Mouse (Mus musculus) left cerebral cortex, adult 18-20 months (tissue): ENCODE results near the gene Kcnj5. TPM values are rescaled to one million over a fixed set of nuclear protein-coding genes. Genes with fewer than 3 reads are reported as not detected.

Experiments used
- DNase-seq, 2 experiments: peaks; one replicate each; pipeline ENCODE4 v3.0.0; 2021 to 2022; ENCODE audit warnings: low spot score in 2 of 2, mixed read lengths in 1 of 2
- total RNA-seq, 2 experiments: library from RNA; stranded (reverse); gene quantifications; 2 replicates each; pipeline ENCODE4 v1.2.3; 2021

Kcnj5 gene
- total RNA-seq, 2 experiments from 2014 or later = 0.23 to 0.53 TPM

DNA sequence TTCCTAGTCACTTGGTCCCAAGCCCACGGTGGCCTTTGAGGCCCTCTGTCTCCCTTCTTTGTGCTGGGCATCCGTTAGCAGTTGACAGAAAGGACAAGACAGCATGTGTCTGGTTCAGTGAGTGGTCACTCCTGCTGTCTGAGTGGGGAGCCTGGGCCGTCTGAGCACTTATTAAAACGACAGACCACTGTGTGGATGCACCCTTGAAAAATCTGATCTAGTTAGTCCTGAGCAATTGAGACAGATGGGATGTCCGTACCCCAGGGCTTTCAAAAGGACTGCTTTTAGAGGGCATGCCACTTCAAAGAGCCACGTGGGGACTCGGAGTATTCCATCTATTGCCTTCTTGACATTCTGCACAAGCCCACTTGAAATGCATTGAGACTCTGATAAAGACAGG is 20.5 kb downstream of the Kcnj5 start:
- DNase-seq = no peak

DNA sequence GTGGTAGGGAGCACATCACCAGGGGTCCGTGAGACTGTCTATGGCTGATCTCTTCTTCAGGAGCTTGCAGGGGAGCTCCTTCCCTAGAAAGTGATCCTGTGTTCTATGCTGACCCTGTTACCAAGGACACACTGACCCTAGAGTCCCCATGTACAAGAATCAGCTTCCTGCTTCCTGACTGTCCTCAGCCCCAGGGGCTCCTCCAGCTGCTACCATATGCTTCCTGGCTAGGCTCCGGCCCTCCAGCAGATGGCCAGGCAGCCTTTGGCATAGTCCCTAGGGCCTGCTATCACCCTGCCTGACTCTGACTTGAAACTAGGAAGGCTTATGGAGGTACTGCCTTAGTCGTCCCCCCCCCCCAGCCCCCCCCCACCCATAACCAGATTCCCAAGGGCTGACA is 24.0 kb downstream of the Kcnj5 start:
- DNase-seq = no peak

DNA sequence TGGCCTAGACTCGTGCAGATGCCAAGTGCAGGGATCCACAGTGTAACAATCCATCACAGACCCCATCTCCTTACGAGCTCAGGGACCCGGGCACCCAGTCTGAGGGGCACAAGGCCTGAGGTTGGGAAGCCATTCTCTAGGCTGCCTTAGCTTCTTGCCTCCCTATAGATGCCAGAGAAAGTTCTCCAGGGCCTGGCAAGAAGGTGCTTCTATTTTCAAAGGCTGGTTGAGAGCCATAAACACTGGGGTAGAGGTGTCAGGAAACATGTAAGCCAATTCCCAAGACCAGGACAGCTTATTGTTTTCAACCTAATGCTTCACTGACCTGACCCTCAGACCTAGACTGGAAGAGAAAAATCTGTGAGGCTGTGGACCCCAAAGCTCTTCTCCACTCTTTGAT is 28.2 kb downstream of the Kcnj5 start:
- DNase-seq = no peak

DNA sequence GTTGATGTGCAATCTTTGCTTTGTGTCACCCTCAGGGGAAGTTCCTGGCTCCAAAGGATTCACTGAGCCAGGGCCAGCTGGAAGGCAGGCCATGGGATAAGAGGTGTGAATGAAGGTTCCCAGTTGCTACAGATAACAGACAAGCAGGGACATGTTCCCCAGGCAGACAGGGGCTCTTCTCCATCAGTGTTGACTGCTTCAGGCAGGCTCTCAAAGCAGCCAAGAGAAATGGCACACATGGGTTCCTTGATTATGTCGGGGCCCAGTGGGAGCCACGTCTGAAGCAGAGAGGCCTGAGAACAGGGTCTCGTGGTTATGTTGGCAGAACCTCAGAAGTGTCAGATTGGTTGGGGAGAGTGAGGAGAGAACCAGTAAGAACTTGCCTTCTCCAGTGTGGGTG is 30.1 kb downstream of the Kcnj5 start:
- no peak for DNase-seq

DNA sequence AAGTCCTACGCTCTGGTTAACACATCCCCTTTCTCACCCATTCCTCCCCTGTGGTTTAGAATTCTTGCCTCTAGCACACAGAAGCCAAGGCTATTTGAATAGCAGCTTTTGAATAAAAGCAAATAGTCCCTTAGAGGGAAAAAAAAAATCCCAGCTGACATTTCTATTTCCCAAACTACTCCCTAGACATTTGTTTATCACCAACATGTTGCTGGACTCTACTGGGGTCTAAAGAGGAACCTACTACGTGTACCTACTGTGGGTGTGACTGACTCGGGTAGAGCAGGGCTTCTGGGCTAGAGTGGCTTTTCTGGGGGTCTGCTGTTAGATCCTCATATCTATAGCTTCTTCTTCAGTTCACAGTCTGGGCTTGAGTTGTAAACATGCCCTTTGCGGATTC is 31.9 kb downstream of the Kcnj5 start:
- DNase-seq = no peak

DNA sequence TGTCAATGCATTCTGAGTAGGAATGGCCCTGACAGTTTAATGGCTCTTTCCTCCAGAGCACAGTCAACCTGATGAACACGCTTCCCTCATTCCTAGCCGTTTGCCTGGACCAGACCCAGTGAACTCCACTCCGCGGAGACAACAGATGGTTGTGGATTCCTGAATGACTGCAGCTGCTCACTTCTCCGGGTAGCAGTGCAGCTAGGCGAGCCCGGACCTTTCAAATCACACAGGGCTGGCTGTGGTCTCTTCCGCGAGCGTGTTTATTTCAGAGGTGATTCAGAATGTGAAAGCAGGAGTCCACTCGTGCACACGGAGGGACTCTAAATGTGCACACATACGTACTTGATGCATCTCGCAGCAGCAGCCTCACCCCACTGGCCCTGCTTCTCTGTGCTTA is 32.4 kb downstream of the Kcnj5 start:
- DNase-seq = peak in 1 of 2 experiments; percentile 4

DNA sequence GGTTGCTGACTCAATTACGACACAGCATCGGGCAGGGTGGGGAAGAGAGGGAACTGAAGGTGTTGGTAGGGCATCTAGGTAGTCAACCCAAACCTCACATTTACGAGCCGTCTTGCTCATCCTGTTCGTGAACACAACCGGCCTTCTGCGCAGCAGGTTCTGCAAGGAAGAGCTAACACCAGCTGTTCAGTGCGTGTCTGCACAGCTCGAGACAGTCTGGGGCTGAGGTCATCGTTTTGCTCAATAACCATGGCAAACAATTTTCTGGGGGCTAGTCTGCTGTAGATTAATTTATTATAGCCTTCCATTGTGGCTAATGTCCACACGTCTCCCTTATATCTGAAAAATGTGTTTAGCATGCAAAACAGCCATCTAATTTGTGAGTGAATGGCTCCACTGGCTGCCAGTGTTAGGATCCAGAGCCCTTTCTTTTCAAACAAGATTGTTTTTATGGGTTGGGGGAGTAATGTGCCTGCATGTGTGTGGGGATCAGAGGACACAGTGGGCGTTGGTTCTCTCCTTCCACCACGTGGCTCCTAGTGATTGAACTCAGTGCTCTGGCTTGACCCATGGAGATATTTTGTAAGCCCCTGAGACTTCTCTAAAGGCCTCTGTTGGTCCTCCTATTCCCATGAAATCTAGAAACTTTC is 41.5 kb downstream of the Kcnj5 start:
- no peak for DNase-seq

DNA sequence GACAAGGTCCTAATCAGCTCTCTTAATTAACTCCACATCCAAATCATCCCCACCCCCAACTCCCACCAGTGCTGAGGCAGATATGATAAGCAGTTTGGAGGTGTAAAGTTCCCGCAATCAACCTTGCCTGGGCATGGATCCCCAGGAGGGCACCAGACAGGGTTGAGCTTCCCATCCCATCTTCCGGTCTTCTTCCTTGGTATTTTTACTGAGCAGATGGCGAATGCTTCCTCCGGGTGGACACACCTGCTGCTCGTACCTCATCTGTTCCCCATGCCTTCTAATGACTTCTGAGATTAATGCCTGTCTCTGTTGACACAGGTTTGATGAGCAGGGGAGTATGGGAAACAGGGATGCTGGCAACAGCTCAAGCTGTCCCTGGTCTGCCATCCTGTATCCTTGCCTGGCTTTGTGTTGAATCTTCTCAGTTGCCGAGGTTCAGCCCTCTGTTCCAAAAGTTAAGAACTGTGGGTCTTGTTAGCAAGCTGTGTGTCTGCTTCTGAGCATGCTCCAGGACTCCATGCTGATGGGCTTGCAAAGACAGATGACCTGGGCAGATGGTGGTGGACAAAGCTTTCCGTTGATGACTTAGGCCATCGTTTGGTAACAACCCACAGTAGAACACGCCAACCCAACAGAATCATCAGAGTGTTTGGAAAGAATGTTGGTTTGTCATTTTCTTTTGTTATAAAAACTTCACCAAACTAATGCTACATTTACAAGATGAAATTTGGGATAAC is 48.9 kb downstream of the Kcnj5 start:
- no peak for DNase-seq

DNA sequence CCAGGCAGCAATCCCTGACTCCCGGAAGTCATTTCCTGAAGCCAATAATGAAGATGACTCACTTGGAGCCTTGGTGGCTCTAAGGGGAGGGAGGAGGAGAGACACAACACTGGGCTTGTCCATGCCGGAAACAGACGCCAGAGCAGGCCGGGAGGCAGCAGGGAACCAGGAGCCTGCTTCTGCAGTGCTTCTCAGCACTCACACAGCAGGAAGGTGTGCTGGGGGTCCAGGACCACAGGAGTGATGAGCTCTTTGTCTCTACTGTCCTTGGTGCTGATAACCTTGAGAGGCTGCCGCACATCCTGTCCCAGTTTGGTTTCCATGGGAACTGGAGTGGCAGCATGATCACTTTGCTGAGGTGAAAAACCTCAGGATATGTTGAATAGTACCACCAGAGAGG is 51.5 kb downstream of the Kcnj5 start:
- DNase-seq = no peak

DNA sequence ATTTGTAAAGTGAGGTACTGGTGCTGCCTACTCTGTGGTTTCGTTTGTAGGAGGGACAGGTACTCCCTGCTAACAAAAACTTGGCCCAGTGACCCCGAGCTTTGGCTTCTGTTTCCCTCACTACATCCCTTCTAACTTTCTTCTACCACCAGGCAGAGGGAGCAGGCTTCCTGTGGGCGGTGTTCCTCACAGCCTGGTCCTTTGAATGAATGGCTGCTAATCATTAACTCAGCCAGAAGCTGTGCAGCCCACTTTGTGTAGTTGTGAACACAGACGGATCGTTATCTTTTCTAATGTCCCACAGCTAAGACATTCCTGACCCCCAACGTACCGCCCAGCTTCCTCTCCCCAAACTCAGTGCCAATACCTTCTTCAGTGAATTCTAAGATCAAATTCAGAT is 52.5 kb downstream of the Kcnj5 start:
- no peak for DNase-seq

DNA sequence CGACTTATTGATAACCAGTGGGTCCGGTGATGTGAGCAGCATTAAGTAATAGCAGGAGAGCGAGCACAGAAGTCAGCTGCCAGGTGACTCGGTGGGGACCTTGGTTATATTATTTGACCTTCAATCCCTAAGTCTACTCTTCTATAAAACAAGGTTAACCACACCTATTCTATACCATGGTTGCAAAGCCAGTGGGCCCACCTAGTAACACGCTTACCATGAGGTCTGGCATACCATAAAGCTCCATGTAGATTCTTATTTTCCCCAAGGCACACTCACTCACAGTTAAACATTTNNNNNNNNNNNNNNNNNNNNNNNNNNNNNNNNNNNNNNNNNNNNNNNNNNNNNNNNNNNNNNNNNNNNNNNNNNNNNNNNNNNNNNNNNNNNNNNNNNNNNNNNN is 60.6 kb downstream of the Kcnj5 start:
- no peak for DNase-seq

DNA sequence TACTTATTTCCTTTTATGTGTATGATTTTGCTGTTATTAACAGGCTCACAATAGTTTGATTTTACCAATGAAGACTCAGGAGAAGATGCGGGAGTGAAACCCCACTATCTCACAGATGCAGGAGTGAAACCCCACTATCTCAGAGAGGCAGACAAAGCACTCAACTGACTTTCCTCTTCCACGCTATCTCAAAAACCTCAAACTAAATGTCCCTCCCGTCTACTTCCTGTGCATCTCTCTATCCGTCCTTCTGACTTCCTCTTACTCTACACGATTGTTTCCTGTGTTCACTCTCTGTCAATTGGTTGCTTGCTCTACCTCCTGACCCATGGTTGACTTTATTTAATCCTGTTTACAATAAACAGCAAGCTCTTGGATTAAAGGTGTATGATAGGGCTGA is 63.7 kb downstream of the Kcnj5 start:
- DNase-seq = no peak

DNA sequence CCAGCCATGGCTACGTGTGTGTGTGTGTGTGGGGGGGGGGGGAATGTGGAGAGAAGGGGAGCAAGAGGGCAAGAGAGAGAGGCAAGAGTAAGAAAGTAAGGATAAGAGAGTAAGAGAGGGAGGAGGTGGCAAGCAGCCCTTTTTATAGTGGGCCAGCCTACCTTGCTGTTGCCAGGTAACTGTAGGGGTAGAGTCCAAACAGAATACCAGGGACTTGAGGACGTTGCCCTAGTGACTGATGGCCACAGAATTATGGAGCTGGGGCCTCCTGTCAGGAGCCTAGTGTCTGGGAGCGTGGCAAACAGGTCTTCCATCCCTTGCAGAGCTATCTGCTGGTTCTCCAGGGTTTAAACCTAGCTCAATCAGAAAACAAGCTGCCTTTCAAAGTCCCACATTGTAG is 64.4 kb downstream of the Kcnj5 start:
- DNase-seq = no peak

DNA sequence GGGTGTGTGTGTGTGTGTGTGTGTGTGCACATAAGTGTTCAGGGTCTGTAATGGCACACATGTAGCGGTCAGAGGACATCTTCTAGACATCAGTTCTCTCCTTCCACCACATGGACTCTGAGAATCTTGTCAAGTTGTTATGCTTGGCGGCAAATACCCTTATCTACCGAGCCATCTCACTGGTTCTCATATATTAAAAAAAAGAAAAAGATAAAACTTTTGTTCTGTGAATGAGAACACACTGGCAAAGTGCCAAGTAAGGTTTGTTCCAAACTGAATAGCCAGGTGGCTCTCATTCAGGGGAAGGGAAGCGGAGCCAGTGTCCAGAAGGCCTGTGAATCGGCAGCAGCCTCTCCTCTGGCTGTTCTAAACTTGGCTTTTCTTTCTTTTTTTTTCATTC is 66.1 kb downstream of the Kcnj5 start:
- no peak for DNase-seq

DNA sequence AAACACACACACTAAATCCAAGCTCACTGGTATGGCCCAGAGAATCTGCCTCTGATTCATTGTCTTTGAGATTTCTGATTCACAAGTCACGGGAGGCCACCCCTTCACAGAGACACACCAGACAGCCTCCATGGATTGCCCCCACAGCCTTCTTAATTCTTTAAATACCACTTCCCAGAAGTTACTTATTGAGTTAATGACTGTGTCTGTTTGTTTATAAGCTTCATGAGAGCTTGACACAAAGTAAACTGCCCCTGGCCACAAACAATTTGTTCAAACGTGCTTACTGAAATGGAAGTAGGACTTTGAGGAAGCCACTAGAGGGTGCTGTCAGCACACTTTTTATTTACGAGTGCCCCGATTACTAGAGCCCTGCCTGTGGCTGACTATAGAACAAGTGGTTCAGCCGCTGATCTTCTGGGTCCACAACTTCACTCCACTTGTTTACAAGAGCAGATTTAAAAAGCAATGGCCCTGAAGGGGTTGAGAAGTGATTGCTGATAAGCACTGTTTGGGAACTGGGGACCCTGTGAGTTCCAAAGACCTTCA is 72.2 kb downstream of the Kcnj5 start:
- peak; percentile 71 to 75 for DNase-seq

Other genes starting within 250 kb of the Kcnj5 start
- 100 to 1,000 TPM; 434 to 457 TPM for gene Arhgap32, start 228.2 kb downstream of the Kcnj5 start, total RNA-seq
- gene Kcnj1, start 28.1 kb upstream of the Kcnj5 start, total RNA-seq = not detected
- 1 to 10 TPM; 5.8 to 6.4 TPM for gene Fli1, start 198.5 kb upstream of the Kcnj5 start, total RNA-seq